Mouse (Mus musculus): ENCODE measurements around the gene Oxa1l. TPM values are rescaled to one million over a fixed set of nuclear protein-coding genes. Genes with fewer than 3 reads are reported as not detected.

The Oxa1l gene
- total RNA-seq (2023), result 10 to 100 TPM; 69.3 to 69.9 TPM

DNA sequence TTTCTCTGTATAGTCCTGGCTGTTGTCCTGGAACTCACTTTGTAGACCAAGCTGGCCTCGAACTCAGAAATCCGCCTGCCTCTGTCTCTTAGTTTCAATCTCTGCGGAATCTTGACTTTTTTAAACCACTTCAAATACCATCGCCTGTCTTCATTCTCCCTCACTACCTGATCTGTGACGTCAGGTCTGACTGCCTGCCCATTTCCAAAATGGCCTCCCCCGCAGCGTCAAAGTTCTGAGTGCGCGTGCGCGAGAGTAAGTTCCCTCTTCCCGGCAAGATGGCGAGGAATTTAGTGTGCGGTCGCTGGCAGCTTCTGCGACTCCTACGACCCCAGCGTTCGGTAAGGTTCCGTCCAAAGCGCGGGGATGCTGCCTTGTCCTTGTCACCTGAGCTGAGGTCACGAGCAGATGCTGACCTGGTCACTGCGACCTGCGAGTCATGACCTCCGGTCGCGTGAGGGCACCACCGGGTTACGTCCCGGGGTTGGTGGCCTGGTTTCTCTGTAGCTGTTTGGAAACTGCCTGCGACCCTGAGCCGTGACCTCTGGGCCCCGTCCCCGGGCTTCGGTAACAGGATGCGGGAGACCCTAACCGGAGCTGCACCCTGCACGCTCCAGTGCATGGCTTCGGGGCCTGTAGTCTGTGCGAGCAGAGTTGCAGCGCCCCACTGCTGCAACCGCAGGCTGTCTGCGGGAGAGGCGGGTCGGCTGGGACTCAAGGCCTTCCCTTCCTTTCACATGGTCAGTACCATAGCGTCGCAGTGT lies at the start of gene Oxa1l:
Oxa1l (plus strand) TSS at position 258 of the 764 bp plus-strand sequence.

DNA sequence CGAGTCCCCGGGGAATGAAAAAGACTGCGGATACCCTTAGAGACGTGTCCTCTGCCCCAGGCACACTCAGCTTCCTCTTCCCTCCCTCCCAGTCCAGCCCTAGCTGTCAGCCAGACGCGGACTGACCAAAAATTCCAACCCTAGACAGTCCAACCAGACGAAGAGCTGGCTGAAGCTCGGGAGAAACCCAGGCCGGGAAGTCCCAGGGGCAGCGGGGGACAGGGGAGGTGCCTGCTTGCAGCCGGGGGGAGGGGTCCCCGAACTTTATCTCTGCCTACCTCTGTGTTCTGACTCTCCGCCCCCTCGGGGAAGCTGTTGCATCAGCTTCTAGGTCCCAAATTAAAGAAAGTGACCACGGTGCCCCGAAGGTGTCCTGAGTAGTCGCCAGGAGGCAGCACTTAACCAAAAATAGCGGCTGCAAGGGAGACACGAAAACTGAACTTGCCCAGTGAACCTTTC lies 57.0 kb downstream of the Oxa1l start, which contains the start of gene Slc7a7:
Slc7a7 (minus strand) TSS at position 158 of the 459 bp plus-strand sequence.

Other genes starting within 250 kb of the Oxa1l start
- gene Dad1, start 106.7 kb upstream of the Oxa1l start, total RNA-seq (2023), result 100 to 1,000 TPM; 104 to 119 TPM
- gene Abhd4, start 106.6 kb upstream of the Oxa1l start, total RNA-seq (2023), result 10 to 100 TPM; 46.3 to 52.7 TPM
- gene Olfr49, start 75.9 kb upstream of the Oxa1l start, total RNA-seq (2023), result not detected
- gene Slc7a7, start 56.9 kb downstream of the Oxa1l start, total RNA-seq (2023), result 10 to 100 TPM; 67.4 to 75.2 TPM
- gene Mrpl52, start 66.1 kb downstream of the Oxa1l start, total RNA-seq (2023), result 10 to 100 TPM; 77.0 to 87.1 TPM
- gene Mmp14, start 70.8 kb downstream of the Oxa1l start, total RNA-seq (2023), result 1 to 10 TPM; 1.4 to 2.5 TPM
- gene Lrp10, start 103.3 kb downstream of the Oxa1l start, total RNA-seq (2023), result 100 to 1,000 TPM; 109 to 130 TPM
- not detected for gene Rem2, start 115.3 kb downstream of the Oxa1l start, total RNA-seq (2023)
- gene Prmt5, start 156.7 kb downstream of the Oxa1l start, total RNA-seq (2023), result 10 to 100 TPM; 13.4 to 14.5 TPM
- 1 to 10 TPM; 7.1 to 7.4 TPM for gene Haus4, start 193.8 kb downstream of the Oxa1l start, total RNA-seq (2023)
- under 1 TPM; 0.79 to 0.84 TPM for gene Ajuba, start 216.7 kb downstream of the Oxa1l start, total RNA-seq (2023)
- gene 4931414P19Rik, start 245.2 kb downstream of the Oxa1l start, total RNA-seq (2023), result 1 to 10 TPM; 6.6 to 7.8 TPM